Mouse (Mus musculus): ENCODE results near the gene Irak1bp1.

Gene Irak1bp1

GRCm38 (mm10) chr9:82829007-82829689 lies at the start of gene Irak1bp1:
Gene Irak1bp1 (plus strand): TSS chr9:82829540.
- no peak for DNase-seq (ENCODE audit: low spot score in 2 of 2)

GRCm38 (mm10) chr9:82788375-82788774 lies 41.0 kb upstream of the Irak1bp1 start:
- no peak for DNase-seq (ENCODE audit: low spot score in 2 of 2)

- no peak for DNase-seq (ENCODE audit: low spot score in 2 of 2)
These were observed 29.0 kb upstream of the Irak1bp1 start for GRCm38 (mm10) chr9:82800360-82800759.

GRCm38 (mm10) chr9:82807129-82807528 lies 22.2 kb upstream of the Irak1bp1 start:
- no peak for DNase-seq (ENCODE audit: low spot score in 2 of 2)

- DNase-seq (ENCODE audit: low spot score in 2 of 2): no peak
These were observed 21.7 kb upstream of the Irak1bp1 start for GRCm38 (mm10) chr9:82807635-82808034.

- DNase-seq (ENCODE audit: low spot score in 2 of 2): no peak
These were observed 17.0 kb upstream of the Irak1bp1 start for GRCm38 (mm10) chr9:82812172-82812963.

- no peak for DNase-seq (ENCODE audit: low spot score in 2 of 2)
These were observed 14.8 kb upstream of the Irak1bp1 start for GRCm38 (mm10) chr9:82814536-82814935.

- DNase-seq (ENCODE audit: low spot score in 2 of 2): no peak
These were observed 14.0 kb upstream of the Irak1bp1 start for GRCm38 (mm10) chr9:82815257-82815785.

GRCm38 (mm10) chr9:82826426-82826825 lies 2.9 kb upstream of the Irak1bp1 start:
- DNase-seq (ENCODE audit: low spot score in 2 of 2): no peak

- peak; percentile 76 to 87 for DNase-seq (ENCODE audit: low spot score in 2 of 2)
These were observed 522 bp downstream of the Irak1bp1 start for GRCm38 (mm10) chr9:82829693-82830430.

GRCm38 (mm10) chr9:82831891-82832290 lies 2.6 kb downstream of the Irak1bp1 start:
- no peak for DNase-seq (ENCODE audit: low spot score in 2 of 2)

- no peak for DNase-seq (ENCODE audit: low spot score in 2 of 2)
These were observed 6.6 kb downstream of the Irak1bp1 start for GRCm38 (mm10) chr9:82835921-82836320.

- no peak for DNase-seq (ENCODE audit: low spot score in 2 of 2)
These were observed 13.3 kb downstream of the Irak1bp1 start for GRCm38 (mm10) chr9:82842671-82843070.

GRCm38 (mm10) chr9:82854040-82854439 lies 24.7 kb downstream of the Irak1bp1 start:
- DNase-seq (ENCODE audit: low spot score in 2 of 2): no peak

GRCm38 (mm10) chr9:82854973-82855614 lies 25.8 kb downstream of the Irak1bp1 start:
- no peak for DNase-seq (ENCODE audit: low spot score in 2 of 2)

GRCm38 (mm10) chr9:82856241-82856640 lies 26.9 kb downstream of the Irak1bp1 start:
- no peak for DNase-seq (ENCODE audit: low spot score in 2 of 2)

- DNase-seq (ENCODE audit: low spot score in 2 of 2): no peak
These were observed 31.5 kb downstream of the Irak1bp1 start for GRCm38 (mm10) chr9:82860805-82861204.

GRCm38 (mm10) chr9:82861316-82861715 lies 32.0 kb downstream of the Irak1bp1 start:
- DNase-seq (ENCODE audit: low spot score in 2 of 2): no peak

GRCm38 (mm10) chr9:82861775-82862430 lies 32.6 kb downstream of the Irak1bp1 start:
- DNase-seq (ENCODE audit: low spot score in 2 of 2): no peak

GRCm38 (mm10) chr9:82866121-82866520 lies 36.8 kb downstream of the Irak1bp1 start:
- no peak for DNase-seq (ENCODE audit: low spot score in 2 of 2)

- no peak for DNase-seq (ENCODE audit: low spot score in 2 of 2)
These were observed 38.4 kb downstream of the Irak1bp1 start for GRCm38 (mm10) chr9:82867698-82868097.

All from cerebellum, postnatal 4 days (tissue).